22 mouse cellular contexts compared by ENCODE assay signal in the genomic region with DNA sequence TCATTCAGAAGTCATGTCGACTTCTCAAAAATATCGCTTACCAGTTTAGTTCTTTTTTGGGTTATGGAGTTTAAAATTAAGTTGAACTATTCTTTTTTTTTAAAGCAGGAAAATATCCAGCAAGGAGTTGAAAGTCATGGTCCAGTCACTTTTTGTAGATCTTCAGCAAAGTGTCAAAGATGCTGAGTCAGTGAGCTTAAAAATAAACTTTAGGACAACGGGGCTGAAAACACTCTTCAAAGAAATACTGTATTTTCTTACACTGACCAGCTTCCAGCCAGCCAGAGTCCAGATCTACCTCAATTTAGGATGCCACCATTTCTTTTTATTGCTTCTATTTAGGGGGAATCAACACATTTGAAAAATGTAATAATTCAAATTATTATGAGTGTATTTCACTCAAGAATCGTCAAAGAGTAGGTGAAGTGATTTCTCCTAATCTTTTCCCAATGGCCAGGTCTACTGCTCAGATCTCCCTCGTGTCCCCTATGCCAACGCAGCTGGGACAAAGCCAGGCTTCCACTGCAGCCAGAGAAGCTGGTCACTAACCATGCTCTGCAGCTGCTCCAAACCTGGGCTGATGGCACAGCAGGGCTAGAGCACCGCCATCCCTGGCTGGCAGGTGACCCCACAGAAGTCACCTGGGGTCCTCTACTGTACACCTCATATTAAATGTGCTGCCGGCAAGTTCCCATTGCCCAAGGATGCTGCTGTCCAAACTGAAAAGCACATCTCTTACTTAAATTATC. TPM values are rescaled to one million over a fixed set of nuclear protein-coding genes. Genes with fewer than 3 reads are reported as not detected.
"Had no signal": no experiment of that assay in that cellular context is flagged by ENCODE, and none has a peak within 500 bp of the region (broad histone marks: within the 10 kb centered on the region; RNA-seq: fewer than 3 reads in every experiment).

No protein-coding gene starts in this region.

- H3K9ac ChIP-seq: limb, embryonic 12.5 days; limb, embryonic 15.5 days; liver, embryonic 12.5 days; liver, embryonic 15.5 days; midbrain, embryonic 13.5 days; neural tube, embryonic 13.5 days had no signal

- H3K27ac ChIP-seq: kidney, postnatal 0 days; limb, embryonic 12.5 days; limb, embryonic 15.5 days; liver, embryonic 12.5 days; liver, embryonic 15.5 days; midbrain, embryonic 10.5 days; midbrain, embryonic 13.5 days; neural tube, embryonic 13.5 days had no signal

- H3K9me3 ChIP-seq: limb, embryonic 12.5 days; limb, embryonic 15.5 days; liver, embryonic 12.5 days; liver, embryonic 15.5 days; midbrain, embryonic 10.5 days; midbrain, embryonic 13.5 days; neural tube, embryonic 13.5 days had no signal

- H3K4me1 ChIP-seq: limb, embryonic 12.5 days; limb, embryonic 15.5 days; liver, embryonic 12.5 days; liver, embryonic 15.5 days; midbrain, embryonic 10.5 days; midbrain, embryonic 13.5 days; neural tube, embryonic 13.5 days had no signal

- H3K36me3 ChIP-seq: limb, embryonic 12.5 days; limb, embryonic 15.5 days; liver, embryonic 12.5 days; liver, embryonic 15.5 days; midbrain, embryonic 10.5 days; midbrain, embryonic 13.5 days; neural tube, embryonic 13.5 days had no signal

- DNase-seq: left cerebral cortex, postnatal 4 days; lung, adult 2 months; lung, postnatal 14 days; lung, postnatal 4 days; thymus, adult 18-20 months; thymus, postnatal 36 days had no signal

- H3K27me3 ChIP-seq: limb, embryonic 12.5 days; limb, embryonic 15.5 days; liver, embryonic 12.5 days; liver, embryonic 15.5 days; midbrain, embryonic 13.5 days; neural tube, embryonic 13.5 days had no signal

- H3K4me3 ChIP-seq: limb, embryonic 12.5 days; limb, embryonic 15.5 days; liver, embryonic 12.5 days; liver, embryonic 15.5 days; midbrain, embryonic 10.5 days; midbrain, embryonic 13.5 days; myocyte; neural tube, embryonic 13.5 days had no signal

- ATAC-seq: liver, embryonic 12.5 days; midbrain, embryonic 13.5 days; midbrain, embryonic 16.5 days had no signal

- H3K4me2 ChIP-seq: limb, embryonic 12.5 days; limb, embryonic 15.5 days; liver, embryonic 12.5 days; liver, embryonic 15.5 days; midbrain, embryonic 13.5 days; neural tube, embryonic 13.5 days had no signal

RNA-seq across cellular contexts. Expression of gene Acot12, which starts 19.2 kb away (rescaled TPM):
- total RNA-seq: megakaryocyte progenitor cell, adult 5-6 weeks; monocyte, adult 5-6 weeks; neutrophil, adult 5-6 weeks had no signal
- polyA plus RNA-seq: limb, embryonic 12.5 days; limb, embryonic 15.5 days; lung, adult 2 months; lung, embryonic 16.5 days; midbrain, embryonic 10.5 days; midbrain, embryonic 13.5 days; neural tube, embryonic 13.5 days; spleen, adult 2 months; urinary bladder, adult 2 months had no signal
